Mouse (Mus musculus) induced T-regulatory cell, adult 2 months (primary cell): ENCODE results near the gene Tuba8.

ENCODE experiments used
- DNase-seq: peaks from one replicate; pipeline ENCODE4 v3.0.0-alpha.2; 2012; ENCODE audit warnings: low read depth

Gene Tuba8

DNA sequence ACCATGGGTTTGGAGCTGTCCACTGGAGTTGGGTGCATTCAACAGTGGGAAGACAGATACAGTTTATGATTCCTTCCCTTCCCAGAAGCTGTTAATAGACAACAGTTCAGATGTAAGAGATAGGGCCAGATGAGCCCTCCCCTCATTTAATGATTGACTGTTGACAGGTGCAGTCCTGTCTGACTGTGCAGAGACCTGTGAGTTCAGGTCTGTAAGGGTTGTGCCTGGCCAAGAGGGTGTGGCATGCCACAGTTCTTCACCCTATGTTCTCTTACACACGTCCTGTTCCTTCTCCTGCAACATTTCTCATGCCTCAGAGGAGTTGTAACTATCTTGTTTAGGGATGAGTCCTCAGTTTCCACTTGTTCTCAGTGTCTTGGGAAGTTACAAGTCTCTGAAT, 22.2 kb downstream of the Tuba8 start:
- DNase-seq, result no peak

DNA sequence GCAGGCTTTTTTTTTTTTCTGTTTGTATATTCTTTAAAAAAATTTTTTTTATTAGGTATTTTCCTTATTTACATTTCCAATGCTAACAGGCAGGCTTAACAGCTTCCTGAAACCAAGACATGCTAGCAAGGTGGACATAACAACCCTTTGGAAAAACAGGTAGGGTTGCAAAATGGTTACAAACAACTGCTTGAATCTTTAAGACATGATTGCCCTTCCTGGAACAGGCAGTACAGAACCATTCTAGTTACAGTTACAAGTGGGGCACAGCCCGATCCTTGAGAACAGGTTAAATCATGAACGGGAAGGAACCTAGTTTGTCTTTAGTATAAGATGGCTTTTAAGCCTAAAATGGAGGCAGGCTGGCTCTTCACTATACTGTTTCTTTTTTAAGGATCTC, 25.9 kb downstream of the Tuba8 start:
- no peak for DNase-seq

DNA sequence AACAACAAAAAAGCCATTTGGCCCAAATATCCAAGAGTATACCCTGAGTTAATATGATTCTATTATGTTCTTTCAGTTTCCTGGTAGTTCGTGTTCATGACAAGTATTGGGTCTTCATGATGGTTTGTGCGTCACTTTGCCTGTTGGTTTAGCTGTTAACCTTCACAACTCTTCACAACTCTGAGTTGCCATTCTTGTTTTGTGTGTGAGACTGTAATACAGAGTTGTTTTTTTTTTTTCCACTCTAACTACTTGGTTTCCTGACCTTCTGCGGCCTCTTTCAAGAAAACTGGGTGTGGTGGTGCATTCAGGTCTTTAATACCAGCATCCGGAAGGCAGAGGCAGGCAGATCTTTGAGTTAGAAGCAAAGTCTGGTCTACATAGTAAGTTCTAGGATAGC, 27.7 kb downstream of the Tuba8 start:
- DNase-seq, result peak; percentile 60

DNA sequence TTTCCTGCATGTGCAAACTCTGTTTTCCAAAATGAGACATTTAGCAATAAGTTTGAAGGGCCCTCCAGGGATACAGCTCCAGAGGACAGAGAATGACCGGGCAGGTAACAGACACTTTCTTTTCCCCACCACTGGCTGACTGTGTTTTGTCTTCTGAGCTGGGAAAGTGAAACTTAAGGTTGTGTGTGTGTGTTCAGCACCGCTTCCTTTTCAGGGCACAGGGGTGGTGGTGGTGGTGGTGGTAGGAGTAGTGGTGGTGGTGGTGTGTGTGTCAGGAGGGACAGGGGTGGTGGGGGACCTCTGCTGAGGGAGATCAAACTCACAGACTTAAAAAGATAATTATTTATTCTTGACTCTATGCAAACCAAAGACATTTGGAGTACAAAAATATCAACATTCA, 31.3 kb downstream of the Tuba8 start:
- peak; percentile 61 for DNase-seq

DNA sequence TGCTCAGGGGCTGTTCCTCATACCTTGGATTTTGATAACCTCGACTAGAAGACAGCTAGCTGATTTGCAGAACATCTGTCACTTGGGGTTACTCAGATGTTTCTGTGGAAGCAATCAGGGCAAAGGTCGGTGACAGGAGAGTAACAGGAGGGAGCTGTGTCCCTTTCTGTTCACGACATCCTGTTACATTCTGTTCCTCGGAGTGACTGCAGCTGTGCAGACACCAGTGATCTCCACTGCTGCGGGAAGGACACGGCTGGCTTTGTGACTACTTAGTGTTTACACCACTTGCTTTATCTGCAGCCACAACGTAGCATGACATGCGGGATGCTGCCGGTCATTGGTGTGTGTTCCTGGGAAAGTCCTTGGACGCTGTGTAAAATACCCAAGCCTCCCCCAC, 32.7 kb downstream of the Tuba8 start:
- DNase-seq, result peak; percentile 59

DNA sequence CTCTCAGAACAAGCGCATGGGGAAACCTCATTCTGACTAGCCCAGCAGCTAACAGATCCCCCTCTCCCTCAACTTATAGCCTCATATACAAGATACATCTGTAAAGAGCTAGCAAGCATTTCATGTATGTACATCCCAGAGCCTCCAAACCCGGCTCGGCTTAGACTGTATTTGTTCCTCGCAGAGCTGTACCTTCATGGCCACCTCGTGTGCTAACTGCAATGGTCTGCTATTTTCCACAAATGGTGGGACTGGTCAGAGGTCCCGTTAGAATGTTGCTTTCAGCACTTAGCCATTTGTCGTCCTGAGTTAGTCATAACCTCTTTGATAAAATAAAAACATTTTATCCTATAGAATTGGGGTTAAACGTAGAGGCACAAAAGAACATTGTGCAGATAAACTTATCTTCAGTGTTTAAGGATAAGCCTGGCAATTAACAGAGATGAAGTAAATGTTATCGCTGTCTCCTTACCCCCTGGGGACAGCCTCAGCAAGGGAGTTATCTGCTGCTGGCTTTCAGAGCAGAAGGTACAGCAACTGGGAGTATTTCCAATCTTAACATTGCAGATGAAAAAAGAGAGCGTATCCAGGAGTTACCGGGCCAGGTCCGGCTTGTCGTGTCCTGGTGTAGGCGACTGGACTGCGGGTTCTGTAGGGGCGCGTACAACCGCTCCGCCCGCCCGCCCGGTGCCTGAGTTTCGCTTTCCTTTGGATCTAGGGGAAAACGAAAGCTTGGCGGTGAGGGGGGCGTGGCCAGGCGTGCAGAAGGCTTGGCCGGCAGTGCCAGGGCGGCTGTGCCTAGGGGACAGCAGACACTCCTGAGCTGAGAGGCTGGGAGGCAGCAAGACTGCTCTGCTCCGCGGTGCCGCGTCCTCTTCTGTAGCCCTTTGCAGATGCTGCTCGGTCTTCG, 34.9 kb downstream of the Tuba8 start, which contains the start of gene Usp18:
TSS of gene Usp18 (plus strand) at position 780 of the 910 bp plus-strand sequence.
- peak; percentile 95 for DNase-seq

DNA sequence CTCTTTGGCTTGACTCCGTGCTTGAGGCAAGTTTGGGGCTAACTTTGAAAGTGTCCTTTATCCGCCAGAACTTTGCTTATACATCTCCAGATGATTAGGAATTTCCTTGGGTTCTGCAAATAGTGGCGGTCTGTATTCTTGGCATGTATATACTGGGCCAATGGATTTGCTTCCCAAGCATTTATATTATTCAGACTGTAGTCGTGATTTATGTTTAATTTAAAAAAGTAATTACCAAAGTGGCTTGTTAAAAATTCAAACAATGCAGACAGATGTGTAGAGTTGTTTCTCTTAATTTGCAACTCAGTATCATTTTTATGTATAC, 35.5 kb downstream of the Tuba8 start:
- no peak for DNase-seq

DNA sequence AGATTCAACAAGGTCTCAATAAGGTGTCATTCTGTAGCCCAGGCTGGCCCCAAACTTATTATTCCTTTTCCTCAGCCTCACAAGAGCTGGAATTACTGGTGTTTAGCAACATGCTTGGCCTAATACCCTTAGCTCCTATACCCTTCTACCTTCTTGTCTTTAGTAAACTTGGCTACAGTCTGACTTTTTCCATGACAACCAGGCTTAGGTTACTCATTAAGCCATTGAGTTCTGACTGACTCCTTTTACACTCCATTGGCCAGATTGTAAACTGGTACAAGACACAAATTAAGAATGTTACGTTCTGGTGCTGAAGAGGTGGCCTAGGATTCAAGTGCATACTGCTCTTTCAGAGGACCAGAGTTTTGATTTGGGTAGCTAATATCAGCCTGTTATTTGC, 39.9 kb downstream of the Tuba8 start:
- no peak for DNase-seq

DNA sequence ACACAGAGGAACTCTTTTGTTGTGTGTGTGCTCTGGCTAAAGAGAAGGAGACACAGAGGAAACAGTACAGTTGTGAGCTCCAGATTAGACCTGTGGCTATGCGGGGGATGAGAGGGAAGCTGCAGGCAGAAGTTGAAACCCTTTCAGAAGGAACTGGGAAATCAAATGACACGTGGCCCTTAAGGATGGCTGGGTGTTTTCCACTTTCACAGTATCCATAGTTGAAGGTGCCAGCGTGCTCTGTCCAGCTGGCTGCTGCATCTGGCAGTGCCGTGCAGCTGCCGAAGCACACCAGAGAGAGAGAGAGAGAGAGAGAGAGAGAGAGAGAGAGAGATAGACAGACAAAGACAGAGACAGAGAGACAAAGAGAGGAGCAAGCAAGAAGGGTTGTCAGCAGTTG, 40.8 kb downstream of the Tuba8 start:
- no peak for DNase-seq

DNA sequence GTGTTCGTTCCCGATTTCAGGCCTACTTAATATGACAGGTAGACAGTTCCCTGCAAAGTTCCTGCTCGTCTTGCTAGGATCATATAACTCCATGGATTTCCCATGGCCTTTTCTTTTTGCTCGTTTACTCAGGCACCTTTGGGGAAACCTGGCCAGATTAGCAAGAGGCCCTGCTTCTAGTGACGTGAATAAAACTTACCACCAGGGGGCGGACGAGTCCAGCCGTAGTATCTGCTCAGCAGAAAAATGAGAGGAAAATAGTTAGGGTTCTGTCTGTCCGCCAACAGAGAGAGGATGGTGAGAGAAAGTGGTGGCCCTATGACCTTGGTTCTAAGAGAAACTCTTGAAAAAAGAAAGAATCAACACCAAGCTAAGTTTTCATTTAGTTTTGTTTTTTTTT, 50.1 kb downstream of the Tuba8 start:
- DNase-seq, result peak; percentile 85

DNA sequence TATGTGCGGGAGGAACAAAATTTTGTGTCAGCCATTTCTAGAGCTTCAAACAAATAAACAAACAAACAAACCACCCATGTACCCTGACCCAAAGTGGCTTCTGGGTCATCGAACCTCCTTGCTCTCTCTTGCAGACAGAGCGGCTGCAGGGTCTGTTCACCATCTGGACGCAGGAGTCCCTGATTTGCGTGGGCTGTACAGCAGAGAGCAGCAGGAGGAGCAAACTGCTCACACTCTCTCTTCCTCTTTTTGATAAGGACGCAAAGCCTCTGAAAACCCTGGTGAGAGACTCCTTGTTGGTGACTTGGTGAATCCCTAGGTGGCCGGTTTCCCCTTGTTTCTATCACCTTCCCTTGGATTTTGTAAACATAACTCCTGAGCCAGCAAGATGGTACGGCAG, 50.7 kb downstream of the Tuba8 start:
- no peak for DNase-seq

DNA sequence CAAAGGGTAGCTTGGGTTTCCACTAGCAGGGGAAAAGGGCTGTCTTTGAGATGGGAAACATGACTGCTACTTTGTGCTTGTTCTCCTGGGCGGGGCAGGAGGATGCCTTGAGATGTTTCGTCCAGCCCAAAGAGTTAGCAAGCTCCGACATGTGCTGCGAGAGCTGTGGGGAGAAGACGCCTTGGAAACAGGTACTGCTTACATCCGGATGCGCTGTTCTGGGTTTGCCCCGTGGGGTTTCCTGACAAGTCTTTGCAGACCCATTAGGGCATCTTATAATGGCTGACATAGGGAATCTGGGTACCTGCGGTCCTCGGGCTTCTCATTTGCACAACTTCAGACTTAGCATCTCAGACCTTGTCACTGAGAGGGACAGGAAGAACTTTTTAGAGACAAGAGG, 51.5 kb downstream of the Tuba8 start:
- no peak for DNase-seq

DNA sequence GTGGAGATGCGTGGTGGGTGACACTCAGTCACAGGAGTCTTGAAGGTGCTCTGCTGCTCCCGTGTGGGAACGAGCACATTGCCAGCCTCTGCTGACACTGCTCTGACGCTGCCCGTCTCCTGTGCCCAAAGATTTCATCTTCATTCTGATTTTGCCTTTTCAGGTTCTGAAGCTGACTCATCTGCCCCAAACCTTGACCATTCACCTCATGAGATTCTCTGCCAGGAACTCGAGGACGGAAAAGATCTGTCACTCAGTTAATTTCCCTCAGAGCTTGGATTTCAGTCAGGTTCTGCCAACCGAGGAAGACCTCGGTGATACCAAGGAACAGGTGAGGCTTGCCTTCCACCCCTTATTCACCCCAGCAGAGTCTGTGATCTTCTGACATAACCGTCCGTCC, 52.0 kb downstream of the Tuba8 start:
- no peak for DNase-seq

DNA sequence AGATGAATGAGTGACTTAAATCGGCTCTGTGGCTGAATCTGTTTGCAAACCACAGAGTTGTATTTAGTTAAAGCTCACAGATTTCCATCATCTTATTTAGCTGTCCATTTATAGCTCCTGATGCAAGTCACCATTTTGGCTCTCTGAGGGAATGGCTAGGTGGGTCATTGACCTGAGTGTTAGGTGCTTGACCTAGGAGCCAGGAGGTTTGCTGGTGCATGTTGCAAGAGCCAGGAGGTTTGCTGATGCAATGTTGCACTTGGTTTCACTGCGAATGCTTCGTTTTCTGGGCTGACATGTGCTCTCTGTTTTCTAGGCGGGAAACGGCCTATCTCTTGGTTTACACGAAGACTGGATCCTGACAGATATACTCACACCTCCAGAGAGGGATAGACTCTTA, 59.7 kb downstream of the Tuba8 start:
- no peak for DNase-seq

DNA sequence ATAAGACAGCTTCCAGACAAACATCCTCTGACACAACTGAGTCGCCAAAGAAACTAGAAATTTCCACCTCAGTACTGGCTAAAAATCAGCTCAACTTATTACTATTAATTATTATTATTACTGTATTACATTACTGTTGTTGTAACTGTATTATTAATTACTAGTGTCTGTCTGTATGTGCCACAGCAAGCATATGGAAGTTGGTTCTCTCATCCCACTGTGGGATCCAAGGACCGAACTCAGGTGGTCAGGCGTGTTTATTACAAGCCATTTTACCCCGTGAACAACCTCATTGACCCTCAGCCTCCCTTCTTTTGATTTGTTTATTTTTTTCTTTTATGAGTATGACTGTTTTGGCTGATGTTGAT, 61.2 kb downstream of the Tuba8 start:
- DNase-seq, result no peak

DNA sequence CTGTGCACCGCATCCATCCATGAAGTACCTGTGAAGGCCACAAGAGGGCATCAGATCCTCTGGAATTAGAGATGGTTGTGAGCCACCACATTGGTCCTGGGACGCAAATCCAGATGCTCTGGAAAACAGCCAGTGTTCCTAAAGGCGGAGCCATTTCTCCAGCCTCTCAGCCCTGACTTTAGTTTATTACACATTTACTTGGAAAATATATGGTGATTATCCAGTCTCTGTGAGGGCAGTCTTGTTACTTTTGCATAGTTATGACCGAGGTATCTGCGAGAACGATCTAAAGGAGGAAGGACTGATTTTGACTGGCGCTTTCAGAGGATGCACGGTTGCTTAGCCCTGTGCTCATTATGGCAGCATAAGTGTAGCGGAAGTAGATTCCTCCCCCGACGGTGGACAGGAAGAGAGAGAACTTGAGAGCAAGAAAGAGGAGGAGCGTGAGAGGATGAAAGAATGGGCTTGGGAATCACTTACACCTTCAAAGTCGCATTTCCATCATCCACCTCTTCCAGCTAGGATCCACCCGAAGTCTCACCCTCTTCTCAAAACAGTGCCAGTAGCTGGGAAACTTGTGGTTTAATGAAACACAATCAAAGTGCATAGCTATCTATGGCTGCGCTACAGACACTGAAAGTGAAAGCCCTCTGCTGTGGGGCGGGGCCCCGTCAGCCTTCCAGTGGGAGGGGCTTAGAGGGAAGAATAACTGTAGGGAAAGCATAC, 61.7 kb downstream of the Tuba8 start:
- peak; percentile 89 for DNase-seq

DNA sequence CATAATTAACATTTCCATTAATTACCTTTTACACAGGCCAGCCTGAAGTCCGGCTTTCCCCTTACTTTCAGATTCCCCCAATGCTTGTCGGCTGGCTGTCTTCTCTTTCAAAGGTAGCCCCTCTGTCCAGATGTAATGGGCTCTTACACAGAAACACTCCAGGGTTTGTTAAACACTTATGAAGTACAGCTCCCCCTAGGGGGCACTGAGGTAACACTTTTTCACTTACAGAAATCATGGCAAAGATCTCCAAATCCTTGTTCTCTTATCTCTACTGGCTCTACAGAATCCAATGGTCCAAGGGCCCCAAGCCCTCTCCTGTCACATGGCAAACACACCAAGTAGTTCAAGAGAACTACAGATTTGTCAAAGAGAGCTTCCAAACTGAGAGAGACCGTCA, 63.9 kb downstream of the Tuba8 start:
- DNase-seq, result peak; percentile 84
